Mouse (Mus musculus): ENCODE results near the gene Uchl4.
"Not testable (repeated sequence)": the region's sequence is repeated elsewhere in the genome, so short reads cannot be mapped to it uniquely, and the experiment has no call there.

Gene Uchl4

DNA sequence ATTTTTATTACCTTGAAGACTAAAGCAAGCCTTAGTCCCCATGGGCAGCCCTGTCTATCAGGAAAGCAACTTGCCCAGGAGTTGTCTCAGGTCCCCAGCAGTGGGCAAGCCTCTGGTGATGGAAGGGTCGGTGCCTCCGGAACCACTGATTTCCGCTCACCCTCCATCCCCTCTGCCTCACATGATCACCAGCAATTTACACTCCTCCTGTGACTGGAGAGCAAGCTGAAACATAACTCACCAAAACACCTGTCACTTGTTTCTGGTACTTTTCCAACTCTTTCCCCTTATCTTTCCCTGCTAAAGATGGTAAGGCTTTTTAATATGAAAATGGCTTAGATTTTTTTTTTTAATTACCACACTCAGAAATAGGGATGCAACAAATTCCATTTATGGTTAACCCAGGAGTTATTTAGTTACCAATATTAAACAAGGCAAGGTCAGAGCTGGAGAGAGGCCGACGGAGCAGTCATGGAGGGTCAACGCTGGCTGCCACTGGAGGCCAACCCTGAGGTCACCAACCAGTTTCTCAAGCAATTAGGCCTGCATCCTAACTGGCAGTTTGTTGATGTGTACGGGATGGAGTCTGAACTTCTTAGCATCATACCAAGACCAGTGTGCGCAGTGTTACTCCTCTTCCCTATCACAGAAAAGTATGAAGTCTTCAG, at the start of gene Uchl4:
Gene Uchl4, plus strand, starts transcription at position 434 of the 668 bp plus-strand sequence.
- no peak for DNase-seq (ENCODE audit: extremely low spot score, low read depth, low spot score)

DNA sequence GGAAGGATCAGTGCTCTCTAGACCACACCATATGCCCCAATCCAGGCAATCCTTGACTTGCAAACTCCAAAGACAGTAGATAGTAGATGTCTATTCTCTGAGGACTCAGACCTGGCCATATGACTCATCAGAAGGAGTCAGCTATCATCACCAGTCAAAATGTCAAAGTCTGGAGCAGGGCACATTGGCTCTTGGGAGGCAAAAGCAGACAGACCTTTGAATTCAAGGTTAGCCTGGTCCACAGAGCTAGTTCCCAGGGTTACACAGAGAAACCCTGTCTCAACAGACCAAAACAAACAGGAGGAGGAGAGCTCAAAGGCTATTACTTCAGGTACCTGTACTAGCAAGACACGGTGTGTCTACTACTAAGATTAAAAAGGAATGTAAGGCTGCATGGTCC, 41.1 kb upstream of the Uchl4 start:
- DNase-seq (ENCODE audit: extremely low spot score, low read depth, low spot score), result no peak

DNA sequence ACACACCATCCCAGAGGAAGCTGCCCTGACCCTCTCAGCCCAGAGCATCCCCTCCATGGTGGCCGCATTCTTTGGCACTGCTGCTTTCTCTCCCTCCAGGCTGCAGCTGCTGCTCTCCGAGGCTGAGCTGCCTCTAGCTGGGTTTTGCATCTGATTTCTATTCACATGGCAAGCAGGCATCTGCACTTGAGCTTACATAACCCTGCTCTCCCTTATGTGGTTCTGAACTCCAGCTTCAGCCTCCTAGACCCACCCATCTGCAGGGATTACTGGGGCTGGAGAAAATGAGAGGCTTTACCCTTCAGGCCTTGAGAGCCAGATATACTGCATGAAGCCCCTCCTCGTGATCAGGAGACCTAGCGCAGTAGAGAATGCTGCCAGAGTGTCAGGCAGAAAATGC, 39.4 kb upstream of the Uchl4 start:
- no peak for DNase-seq (ENCODE audit: extremely low spot score, low read depth, low spot score)

DNA sequence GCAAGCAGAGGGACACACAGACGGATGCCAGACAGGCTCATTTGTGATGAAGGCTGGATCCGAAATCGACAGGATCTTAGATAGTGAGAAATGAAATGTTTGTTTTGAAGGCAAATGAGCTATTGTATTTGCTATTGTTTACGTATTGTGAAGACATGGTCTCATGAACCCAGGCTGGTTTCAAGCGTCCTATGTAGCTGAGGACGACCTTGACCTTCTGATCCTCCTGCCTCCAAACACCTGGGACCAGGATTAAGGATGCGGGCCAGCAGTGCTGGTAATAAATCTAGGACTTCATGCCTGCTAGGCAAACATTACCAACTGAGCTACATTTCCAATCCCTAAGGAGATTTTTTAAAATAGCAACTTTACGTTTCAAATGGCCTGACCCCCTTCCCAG, 37.5 kb upstream of the Uchl4 start:
- DNase-seq (ENCODE audit: extremely low spot score, low read depth, low spot score), result no peak

DNA sequence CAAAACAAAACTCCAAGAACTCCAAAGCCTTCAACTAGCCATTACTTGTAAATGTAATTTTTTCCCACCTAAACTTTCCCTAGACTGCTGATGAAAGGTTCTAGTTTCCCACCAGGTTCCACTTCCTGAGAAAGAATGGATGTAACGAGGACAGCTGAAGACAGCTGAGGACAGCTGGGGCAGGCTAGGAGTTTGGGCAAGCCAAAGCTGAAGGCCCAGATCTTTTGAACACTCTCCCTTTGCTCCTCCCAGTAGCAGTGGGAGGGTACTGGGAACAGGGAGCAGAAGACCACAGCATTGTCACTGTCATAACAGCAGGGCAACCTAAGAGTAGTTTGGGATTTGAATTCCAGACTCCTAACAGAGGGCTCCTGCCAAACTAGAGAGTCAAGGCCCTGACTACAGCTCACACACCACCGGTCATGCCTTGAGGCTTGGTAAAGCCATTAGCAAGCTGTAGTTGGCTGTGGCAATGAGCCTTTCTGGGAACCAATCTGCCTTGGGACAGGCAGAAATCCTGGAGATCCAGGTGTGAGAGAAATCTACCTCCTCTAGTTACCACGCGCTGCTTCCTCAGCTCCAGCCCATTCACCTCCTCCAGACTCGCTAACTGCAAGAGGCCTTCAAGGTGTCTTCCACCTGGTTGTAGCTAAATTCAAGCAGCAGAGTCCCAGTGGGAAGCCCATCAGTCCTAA, 36.8 kb upstream of the Uchl4 start:
- no peak for DNase-seq (ENCODE audit: extremely low spot score, low read depth, low spot score)

DNA sequence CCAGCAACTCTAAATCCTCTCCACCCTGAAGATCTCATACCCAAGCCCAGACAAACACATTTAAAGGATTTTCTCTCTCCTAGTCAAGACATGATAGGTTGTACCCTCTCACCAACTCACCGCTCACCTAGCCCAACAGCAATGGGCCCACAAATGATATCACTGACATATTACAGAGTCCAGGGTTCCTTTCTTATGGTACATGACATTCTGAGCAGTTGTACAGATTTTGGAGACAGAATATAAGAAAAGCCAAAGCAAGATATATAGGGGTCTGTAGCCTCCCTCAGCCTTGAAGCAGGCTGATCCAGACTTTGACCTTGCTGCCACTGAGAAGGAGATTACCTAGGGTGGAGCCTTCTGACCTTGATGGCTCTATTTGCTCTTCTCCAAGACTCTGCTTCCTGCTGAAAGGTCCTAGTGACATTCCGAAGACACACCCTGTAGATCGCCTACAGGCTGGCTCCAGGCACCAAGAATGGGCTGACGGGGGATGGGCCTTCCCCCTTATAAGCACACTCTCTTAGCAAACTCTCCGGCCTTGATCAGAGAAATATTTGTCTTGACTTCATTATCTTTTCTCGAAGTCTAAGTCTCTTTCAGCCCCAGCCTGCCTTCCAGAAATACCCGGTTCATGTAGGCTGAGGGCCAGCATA, 36.1 kb upstream of the Uchl4 start:
- DNase-seq (ENCODE audit: extremely low spot score, low read depth, low spot score), result not testable (repeated sequence)

DNA sequence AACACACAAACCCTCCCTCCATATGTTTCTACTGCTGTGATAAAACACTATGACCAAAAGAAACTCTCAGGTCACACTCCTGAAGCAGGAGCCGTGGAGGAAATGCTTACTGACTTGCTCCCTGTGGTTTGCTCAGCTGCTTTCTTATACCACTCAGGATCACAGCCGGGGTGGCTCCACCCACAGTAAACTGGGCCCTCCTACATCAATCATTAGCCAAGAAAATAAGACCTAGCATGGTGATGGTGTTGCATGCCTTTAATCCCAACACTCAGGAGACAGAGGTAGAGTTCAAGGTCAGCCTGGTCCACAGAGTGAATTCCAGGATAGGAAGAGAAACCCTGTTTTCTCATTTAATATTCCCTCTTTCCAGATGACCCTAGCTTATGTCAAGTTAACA, 35.1 kb upstream of the Uchl4 start:
- DNase-seq (ENCODE audit: extremely low spot score, low read depth, low spot score), result no peak

DNA sequence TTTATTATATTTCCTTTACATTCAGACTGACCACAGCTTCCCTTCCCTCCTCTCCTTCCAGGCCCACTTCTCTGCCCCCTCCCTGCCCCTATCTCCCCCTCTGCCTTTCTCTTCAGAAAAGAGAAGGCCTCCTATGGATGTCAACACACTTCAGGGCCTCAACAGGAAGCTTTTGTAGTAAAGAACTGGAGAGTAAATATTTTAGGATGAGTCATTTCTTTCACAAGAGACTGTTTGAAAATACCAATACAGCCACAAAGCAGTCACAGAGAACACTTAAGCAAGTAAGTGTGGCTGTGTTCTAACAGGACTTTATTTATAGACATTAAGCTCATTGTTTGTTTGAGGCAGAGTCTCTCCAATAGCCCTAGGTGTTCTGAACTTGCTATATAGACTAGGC, 32.7 kb upstream of the Uchl4 start:
- no peak for DNase-seq (ENCODE audit: extremely low spot score, low read depth, low spot score)

DNA sequence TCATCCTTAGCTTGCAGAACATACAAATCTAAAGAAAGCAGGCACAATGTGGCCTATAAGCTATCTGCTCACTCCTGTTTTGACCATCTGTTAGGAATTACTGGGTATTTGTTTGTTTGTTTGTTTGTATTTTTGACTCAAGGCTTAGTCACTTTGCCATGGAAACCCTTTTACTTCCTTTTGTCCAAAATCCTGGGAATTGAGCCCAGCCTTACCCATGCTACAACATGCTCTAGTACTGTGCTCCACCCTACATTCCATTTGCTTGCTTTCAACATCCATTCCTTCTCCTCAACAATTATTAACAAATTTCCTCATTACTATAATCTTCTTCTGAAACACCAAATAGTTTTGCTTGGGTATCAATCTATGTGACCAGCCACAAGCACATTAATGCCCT, 32.1 kb upstream of the Uchl4 start:
- DNase-seq (ENCODE audit: extremely low spot score, low read depth, low spot score), result no peak

DNA sequence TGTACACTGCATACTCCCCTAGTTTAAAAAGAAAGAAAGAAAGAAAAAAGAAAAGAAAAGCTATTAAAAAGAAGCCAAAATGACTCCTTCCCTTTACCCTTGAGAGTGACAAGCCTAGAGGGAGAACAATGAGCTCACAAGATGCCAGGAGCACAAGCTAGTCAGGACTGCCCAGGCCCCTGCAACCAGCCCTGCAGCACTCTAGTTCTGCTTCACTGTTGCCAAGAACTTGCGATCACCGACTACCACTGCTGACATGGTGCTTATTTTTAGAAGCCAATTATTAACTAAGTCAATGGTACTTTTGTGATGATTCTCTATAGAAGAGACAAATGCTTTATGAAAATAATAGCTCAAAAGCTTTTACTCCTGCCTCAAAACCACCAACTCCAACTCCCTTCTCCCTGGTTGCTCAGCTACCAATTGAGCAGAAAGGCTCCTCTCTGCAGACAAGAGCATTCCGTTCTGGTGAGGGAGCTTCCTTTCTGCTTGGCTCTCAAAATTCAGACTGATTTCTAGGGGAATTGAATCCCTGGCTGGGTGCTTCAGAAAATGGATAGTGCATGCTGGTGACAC, 27.4 kb upstream of the Uchl4 start:
- DNase-seq (ENCODE audit: extremely low spot score, low read depth, low spot score), result no peak

DNA sequence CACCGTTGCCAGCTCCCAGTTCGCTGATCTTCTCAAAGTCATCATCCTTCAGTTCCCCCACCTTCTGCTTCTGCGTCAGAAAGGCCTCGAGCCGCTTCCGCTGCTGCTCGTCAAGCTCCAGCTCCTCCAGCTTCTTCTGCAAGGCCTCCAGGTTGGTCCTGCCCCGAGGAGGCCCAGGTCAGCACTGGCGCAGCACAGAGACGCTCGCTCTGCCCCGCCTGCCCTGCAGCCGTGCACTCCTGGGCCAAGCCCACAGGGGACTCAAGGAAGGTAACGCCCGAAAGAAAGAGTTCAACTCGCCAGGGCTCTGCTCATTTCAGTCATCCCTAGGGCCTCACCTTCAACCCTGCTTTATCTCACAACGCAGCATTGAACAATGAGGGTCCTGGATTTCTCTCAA, 20.5 kb upstream of the Uchl4 start:
- no peak for DNase-seq (ENCODE audit: extremely low spot score, low read depth, low spot score)

DNA sequence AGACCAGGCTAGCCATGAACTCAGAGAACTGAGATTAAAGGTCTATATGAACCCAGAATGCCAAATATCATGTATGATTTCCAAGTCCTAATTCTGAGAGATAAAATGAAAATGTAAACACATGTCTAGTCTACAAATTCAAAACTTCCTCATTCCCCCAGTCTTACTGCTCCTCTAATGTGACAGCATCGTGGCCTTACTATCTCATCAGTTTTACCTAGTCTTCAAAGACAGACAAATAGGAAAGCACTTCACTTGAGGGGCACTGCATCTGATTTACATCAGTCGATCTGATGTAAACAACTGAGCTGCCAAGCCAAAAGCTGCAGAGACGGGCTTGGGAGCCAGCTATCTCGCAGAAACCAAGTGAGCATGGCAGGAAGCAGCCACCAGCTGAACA, 18.9 kb upstream of the Uchl4 start:
- no peak for DNase-seq (ENCODE audit: extremely low spot score, low read depth, low spot score)

DNA sequence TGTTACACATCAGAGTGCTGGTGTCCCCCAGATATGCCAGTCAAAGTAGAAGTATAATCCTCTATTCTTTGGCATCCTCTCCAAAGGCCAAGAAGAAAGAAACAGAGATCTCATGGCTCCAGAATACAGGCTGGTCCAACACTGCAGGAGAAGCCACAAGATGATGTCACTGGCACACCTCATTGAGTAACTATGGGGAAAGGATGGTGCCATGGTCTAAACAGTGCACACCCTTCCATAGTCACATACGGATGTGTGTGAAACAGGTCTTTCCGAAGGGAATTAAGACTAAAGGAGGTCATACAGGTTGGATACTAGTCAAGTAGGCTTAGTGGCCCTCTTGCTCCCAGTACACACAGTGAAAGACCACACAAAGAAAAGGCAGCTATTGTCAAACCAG, 18.4 kb upstream of the Uchl4 start:
- no peak for DNase-seq (ENCODE audit: extremely low spot score, low read depth, low spot score)

DNA sequence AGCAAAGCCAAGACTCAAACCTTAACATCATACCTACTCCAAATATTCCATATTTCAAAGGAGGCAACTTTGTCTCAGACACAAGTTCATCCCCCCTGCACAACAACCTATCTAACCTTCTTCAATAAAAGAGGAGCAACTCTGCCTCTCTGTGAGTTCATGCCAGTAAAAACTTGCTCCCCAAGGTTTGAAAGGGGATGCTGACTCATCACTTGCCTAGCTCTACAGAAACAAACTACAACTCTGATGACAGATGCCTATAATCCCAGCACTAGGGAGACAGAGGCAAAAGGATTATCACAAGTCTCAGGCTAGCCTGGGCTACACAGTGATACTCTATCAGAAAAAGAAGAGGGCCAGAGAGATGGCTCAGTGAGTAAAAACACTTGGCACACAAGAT, 17.1 kb upstream of the Uchl4 start:
- DNase-seq (ENCODE audit: extremely low spot score, low read depth, low spot score), result no peak

DNA sequence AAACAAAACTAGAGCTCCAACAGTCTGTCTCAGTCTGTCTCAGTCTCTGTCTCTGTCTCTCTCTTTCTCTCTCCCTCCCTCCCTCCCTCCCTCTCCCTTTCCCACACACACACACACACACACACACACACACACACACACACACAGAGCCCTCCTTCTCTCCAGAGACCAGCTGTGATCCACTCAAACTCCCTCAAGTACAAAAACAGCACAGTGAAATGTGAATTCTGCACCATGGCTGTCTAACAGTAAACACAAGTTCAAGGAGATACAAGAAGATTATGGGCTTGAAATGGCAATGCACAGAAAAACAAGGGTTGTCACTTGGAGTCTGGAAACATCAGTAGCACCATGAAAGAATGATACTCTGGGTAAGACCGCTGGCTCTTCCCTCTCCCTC, 15.7 kb upstream of the Uchl4 start:
- no peak for DNase-seq (ENCODE audit: extremely low spot score, low read depth, low spot score)

DNA sequence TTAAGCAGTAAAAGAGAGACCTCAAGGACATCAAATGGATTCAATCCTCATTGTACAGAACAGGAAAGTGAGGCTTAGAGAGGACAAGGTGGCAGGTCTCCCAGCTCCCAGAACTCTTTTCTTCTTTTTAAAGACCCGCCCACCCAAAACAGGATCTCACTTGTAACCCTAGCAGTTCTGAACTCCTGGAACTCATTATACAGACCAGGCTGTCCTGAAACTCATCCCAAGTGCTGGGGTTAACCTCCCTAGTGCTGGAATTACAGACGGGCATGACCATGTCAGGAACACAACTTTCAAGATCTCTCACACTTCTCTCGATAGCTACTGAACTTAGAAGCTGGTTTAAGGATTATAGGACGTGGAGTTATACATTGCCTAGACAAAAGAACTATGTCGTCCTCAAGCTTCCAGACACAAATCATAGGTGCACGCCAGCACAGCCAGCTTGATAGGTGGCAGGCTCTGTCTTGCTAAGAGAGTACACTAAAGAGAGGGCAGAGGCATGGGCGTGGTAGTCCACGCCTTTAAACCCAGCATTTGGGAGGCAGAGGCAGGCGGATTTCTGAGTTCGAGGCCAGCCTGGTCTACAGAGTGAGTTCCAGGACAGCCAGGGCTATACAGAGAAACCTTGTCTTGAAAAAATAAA, 15.1 kb upstream of the Uchl4 start:
- no peak for DNase-seq (ENCODE audit: extremely low spot score, low read depth, low spot score)

DNA sequence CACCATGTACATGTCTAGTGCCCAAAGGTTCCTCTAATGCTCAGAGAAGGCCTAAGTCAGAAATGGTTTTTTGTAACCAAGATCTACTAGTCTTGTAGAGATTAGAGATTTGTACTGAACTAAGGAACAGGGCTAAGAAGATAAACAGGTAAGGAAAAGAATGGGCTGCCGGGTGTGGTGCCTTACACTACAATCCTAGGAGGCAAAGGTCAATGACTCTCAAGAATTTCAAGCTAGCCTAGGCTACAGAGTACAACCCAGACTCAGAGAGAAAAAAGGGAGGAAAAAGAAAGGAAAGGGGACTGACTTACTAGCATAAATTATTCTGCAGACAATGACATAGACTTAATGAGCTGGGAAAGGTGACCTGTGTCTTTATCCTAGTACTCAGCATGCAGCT, 14.4 kb upstream of the Uchl4 start:
- no peak for DNase-seq (ENCODE audit: extremely low spot score, low read depth, low spot score)

DNA sequence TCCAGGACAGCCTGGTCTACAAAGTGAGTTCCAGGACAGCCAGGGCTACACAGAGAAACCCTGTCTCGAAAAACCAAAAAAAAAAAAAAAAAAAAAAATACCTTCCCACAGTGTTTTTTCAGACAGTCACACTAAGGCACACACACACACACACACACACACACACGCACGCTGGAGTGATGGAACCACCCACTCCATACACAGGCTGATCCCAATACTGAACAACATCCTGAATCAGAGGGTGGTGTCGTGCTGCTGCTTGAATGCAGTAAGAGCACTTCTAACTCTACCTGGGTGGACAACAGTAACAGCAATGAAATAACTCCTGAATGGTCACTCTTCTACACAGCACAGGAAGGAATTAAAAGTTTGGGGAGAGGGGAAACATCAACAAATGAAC, 13.5 kb upstream of the Uchl4 start:
- DNase-seq (ENCODE audit: extremely low spot score, low read depth, low spot score), result no peak

DNA sequence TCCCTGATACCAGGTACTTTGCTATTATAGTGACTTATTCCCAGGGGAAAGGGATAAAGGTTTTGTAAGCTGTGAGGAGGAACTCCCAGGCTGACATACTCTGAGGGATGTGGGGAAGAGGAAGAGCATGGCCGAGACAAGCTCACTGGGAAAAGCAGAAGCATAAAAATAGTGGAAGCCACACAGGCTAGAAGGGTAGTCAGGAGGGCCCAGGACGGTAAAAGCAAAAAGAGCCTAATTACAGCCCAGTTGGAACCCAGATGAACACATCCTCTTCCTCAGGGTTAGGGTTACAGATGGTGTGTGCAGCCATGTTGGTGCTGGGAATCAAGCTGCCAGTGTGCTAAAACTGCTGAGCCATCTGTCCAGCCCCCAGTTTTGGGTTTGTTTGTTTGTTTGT, 12.9 kb upstream of the Uchl4 start:
- no peak for DNase-seq (ENCODE audit: extremely low spot score, low read depth, low spot score)

DNA sequence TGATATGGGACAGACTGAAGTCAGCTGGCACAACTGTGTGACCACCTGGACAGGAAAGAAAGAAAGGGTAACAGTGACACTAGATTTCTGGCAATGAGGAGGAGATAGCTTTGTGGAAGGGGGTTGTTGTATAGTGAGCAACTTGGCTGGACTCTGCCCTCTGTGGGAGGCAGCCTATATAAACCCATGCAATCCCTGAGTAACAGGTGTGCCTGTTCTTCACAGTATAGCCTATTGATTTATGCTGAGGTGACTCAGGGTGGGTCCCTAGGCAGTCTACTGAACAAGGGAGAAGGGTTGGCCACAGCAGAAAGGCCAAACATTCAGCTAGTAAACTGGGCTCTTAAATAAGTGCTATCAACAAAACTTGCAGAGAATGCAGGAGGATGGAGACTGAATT, 9.2 kb upstream of the Uchl4 start:
- no peak for DNase-seq (ENCODE audit: extremely low spot score, low read depth, low spot score)

DNA sequence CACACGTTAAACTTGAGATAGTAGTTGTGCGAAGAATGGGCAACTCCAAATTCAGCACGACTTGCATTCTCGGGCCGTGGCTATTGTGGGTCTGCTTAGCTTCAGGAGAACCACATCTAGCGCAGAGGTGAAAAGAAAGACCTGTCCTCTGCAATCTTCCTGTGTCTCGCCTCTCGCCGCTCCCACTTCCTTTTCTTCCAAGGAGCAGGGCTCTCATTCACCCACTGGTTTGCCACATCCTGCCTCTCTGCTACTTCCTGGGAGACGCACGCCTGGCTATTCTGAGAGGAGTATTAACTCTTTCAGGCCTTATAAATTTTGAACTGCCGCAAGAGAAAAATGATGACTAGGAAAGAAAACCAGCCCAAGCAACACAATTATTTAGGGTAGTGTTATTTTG, 7.3 kb upstream of the Uchl4 start:
- DNase-seq (ENCODE audit: extremely low spot score, low read depth, low spot score), result no peak

DNA sequence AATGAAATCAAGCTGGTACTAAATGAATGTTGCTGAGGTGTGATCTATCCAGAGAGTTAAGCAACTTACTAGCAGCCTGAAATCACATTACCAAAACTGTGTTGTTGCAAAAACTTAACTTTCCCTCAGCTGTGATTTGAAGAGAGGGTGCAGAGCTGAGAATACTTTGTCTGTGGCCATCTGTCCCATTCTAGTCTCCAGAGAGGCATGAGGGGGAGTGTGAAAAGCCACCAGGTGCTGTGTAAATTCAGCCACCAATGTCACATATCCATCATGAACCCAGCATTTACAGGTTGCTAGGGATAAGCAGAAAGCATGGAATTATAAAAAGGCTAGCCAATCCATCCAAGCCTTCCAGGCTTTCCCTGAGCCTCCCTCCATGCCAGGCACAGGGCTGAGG, 6.0 kb upstream of the Uchl4 start:
- DNase-seq (ENCODE audit: extremely low spot score, low read depth, low spot score), result no peak

All from hindlimb bud, embryonic 11.5 days (tissue).